Mouse (Mus musculus) left cerebral cortex, adult 9 months (tissue): ENCODE data around the gene Tas2r120.
"Not testable (repeated sequence)": the region's sequence is repeated elsewhere in the genome, so short reads cannot be mapped to it uniquely, and the experiment has no call there.

Source experiments
- DNase-seq, 2 experiments: peaks; one replicate each; pipeline ENCODE4 v3.0.0; 2022; ENCODE audit warnings: low spot score in 2 of 2

Tas2r120 gene

DNA sequence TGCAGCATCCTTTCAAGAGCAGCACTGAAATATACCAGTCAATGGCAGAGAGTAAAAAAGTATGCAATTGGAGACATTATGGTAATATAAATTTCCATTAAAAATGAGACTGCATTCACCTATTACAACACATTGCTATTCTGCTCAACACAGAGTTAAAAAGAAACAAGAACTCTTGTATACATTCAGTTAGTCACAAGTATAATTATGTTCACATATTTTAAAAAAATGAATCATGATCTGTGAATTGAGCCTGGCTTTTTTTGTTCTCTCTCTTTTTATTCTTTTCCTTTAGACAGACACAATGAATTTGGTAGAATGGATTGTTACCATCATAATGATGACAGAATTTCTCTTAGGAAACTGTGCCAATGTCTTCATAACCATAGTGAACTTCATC lies at the start of gene Tas2r120:
Tas2r120 (plus strand) TSS at position 301 of the 400 bp plus-strand sequence.
- no peak for DNase-seq

DNA sequence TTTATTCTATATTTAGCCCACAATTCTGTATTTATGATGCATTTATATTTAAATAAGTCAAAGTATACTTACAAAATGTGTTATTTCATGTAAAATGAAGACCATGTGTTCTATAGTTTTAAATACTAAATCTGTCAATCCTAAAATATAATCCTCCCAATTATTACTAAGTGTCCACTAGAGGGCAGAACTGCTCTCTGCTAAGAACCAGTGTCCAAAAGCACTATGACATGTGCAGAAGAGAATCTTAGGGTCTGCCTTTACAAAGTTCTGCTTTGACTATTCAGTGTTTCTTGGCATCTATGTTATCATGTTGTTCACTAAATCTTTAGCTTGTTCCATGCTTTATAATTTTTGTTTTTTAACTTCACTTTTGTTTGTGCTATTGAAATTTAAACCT lies 7.4 kb upstream of the Tas2r120 start:
- DNase-seq, result no peak

DNA sequence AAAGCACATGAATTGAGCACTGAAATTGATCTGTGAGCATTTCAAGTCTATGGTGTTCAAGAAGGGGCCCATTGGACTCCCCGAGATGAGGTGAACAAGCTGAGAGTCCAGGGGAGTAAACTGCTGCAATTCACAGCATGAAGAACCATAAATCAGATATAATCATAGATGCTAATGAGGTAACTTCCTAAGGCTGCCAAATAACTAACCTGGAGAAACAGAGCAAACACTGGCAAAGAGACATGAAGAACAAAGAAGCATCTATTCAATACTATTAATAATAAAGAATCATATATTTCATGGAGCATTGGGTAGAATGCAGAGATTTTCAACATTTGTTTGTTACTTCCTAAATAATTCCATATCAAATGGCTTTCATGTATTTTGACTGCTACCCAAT lies 5.3 kb upstream of the Tas2r120 start, which contains the start of gene A630073D07Rik:
A630073D07Rik (minus strand) TSS at position 101 of the 400 bp plus-strand sequence.
- no peak for DNase-seq

DNA sequence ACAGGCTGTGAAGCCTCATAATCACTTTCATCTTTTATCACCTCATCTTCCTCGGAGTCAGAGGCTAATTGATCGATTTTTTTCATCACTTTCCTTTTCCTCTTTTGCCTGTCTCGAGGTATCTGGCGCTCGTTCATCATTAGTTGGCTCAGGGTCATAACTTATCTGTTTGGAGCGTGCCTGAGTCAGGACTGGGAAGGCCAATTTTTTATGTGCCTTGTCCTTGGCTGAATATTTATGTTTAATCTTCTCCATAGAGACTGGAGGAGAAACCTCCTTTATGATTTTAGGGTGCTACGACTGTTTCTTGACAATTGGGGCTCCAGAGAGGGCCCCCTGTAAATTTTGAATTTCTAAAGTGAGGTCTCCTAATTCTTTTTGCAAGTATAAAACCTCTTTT lies 34.8 kb downstream of the Tas2r120 start:
- not testable (repeated sequence) for DNase-seq

DNA sequence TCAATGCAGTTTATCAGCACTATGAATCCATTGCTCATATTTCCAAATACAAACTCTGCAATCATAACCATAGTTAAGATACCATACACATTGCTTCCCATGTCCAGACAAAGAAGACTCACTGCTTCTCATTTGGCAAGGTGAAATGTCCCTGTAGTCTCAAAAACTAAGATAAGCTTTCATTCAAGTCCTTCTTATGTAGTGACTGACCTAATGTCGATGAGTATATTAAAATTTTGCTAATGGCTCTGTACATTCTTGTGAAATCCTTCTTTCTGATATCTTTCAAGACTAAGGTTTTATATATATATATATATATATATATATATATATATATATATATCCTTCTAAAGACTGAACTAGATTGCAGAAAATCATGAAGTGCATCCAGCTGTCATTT lies 44.2 kb downstream of the Tas2r120 start, which contains the start of gene Tas2r121:
Tas2r121 (minus strand) TSS at position 101 of the 400 bp plus-strand sequence.
- DNase-seq, result no peak
